Mouse (Mus musculus) lung, embryonic 14.5 days (tissue): ENCODE results near the gene Opn3. TPM values are rescaled to one million over a fixed set of nuclear protein-coding genes. Genes with fewer than 3 reads are reported as not detected.

Experiments
- ATAC-seq: fragments of 200-750 bp; cut with Nextera tagmentation; 2 replicates; pipeline ENCODE4 v1.8.0; 2017; ENCODE audit warnings: mild to moderate bottlenecking, moderate TSS enrichment, moderate library complexity; ENCODE audit not compliant: insufficient read depth
- DNase-seq: peaks from one replicate; pipeline ENCODE4 v3.0.0-alpha.2; 2015
- H3K27ac ChIP-seq: fragments of 300-500 bp; sonication (generic); 2 replicates; pipeline ENCODE4 v1.5.1; 2014; ENCODE audit warnings: low read depth, mild to moderate bottlenecking, moderate library complexity
- H3K27me3 ChIP-seq: fragments of 300-500 bp; sonication (generic); 2 replicates; pipeline ENCODE4 v1.6.1; 2014; ENCODE audit warnings: low read length, control low read depth; ENCODE audit not compliant: insufficient read depth
- H3K36me3 ChIP-seq: fragments of 300-500 bp; sonication (generic); 2 replicates; pipeline ENCODE4 v1.6.1; 2014; ENCODE audit warnings: control low read depth; ENCODE audit not compliant: insufficient read depth
- H3K4me1 ChIP-seq: fragments of 300-500 bp; sonication (generic); 2 replicates; pipeline ENCODE4 v1.6.1; 2014; ENCODE audit warnings: antibody characterized with exemption, control low read depth; ENCODE audit not compliant: insufficient read depth
- H3K4me2 ChIP-seq: fragments of 300-500 bp; sonication (generic); 2 replicates; pipeline ENCODE4 v1.6.1; 2014; ENCODE audit warnings: mild to moderate bottlenecking
- H3K4me3 ChIP-seq: fragments of 300-500 bp; sonication (generic); 2 replicates; pipeline ENCODE4 v1.5.1; 2014; ENCODE audit warnings: low read depth, low read length
- H3K9ac ChIP-seq: fragments of 300-500 bp; sonication (generic); 2 replicates; pipeline ENCODE4 v1.6.1; 2014
- H3K9me3 ChIP-seq: fragments of 300-500 bp; sonication (generic); 2 replicates; pipeline ENCODE4 v1.6.1; 2016; ENCODE audit warnings: low read depth, low read length, control low read depth
- CTCF ChIP-seq: IDR thresholded peaks from 2 replicates; pipeline ENCODE4 v1.5.1; 2016; ENCODE audit warnings: antibody characterized with exemption, low read depth
- WGBS: fragments of 180-500 bp; shearing (Covaris S2); extraction: QIAGEN DNeasy Blood & Tissue Kit; methylation state at CpG from one replicate; pipeline ENCODE4 v1.1.7; 2014; 5-methylcytosine and 5-hydroxymethylcytosine counted together
- polyA plus RNA-seq: library from polyadenylated mRNA; unstranded; fragments of >200 nt; fragmentation: Nextera tagmentation; extraction: Ambion mirVana; gene quantifications from 2 replicates; pipeline ENCODE4 v1.2.1, GENCODE M21; 2014

The Opn3 gene
- 4.9 and 5.4 TPM in 2 replicates for polyA plus RNA-seq

GRCm38 (mm10) chr1:175692246-175692996, at the start of gene Opn3, which contains the start of gene Chml:
Gene Opn3 (minus strand): TSS chr1:175692776.
Gene Chml (minus strand): TSS chr1:175692901.
- TF ChIP-seq CTCF: no peak
- no peaks in the 10 kb centered on the region for H3K27me3 ChIP-seq
- no peaks in the 10 kb centered on the region for H3K4me1 ChIP-seq
- peak within 1 kb of the TSS; percentile 72 for H3K4me3 ChIP-seq
- WGBS: 1% methylated on average over 66 of the region's 73 CpGs
- peak within 1 kb of the TSS; percentile 83 for H3K27ac ChIP-seq
- DNase-seq (peak; percentile 99), ATAC-seq (peak; percentile 98)
- peak within 1 kb of the TSS; percentile 79 for H3K9ac ChIP-seq
- H3K4me2 ChIP-seq: peak within 1 kb of the TSS; percentile 88
- no peaks in the 10 kb centered on the region for H3K9me3 ChIP-seq
- 0 out of 2 replicates have a peak, but pooled peaks cover 3% of the 10 kb centered on the region for H3K36me3 ChIP-seq

DNA sequence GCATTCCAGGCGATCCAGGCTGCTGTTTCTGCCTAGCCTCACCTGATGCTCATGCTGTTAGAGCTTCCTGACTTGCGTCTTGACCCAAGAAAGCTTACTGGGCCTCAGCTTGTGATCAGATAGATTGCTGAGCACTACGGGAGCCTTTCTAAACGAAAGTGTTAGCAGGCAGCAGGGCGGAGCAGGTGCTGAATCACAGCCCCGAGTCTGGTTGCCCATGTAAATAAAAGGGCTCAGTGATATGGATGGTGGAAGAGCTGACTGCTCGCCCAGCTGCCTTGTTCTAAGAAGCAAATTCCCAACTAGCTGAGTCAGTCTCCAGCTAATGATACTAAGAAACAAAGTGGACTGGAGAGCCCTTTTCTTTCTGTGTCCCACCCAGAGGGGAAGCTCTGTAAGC, 33.2 kb upstream of the Opn3 start:
- H3K36me3 ChIP-seq: no peaks in the 10 kb centered on the region
- H3K4me3 ChIP-seq: no peak overlapping the region
- no peak overlapping the region for H3K9ac ChIP-seq
- ATAC-seq (no peak), DNase-seq (peak; percentile 5)
- no peaks in the 10 kb centered on the region for H3K27me3 ChIP-seq
- 25% methylated on average over 7 of the region's 7 CpGs for WGBS
- H3K9me3 ChIP-seq: no peaks in the 10 kb centered on the region
- no peak for TF ChIP-seq CTCF
- H3K27ac ChIP-seq: no peak overlapping the region
- H3K4me1 ChIP-seq: no peaks in the 10 kb centered on the region
- no peak overlapping the region for H3K4me2 ChIP-seq

- Histone ChIP-seq H3K4me2 (no peak overlapping the region), H3K27me3 (no peaks in the 10 kb centered on the region), H3K4me1 (no peaks in the 10 kb centered on the region), H3K27ac (no peak overlapping the region), H3K9ac (no peak overlapping the region), H3K9me3 (no peaks in the 10 kb centered on the region), H3K4me3 (no peak overlapping the region), H3K36me3 (no peaks in the 10 kb centered on the region)
- WGBS: 82% methylated on average over 9 of the region's 9 CpGs
- ATAC-seq (no peak), DNase-seq (no peak)
- no peak for TF ChIP-seq CTCF
Observed at GRCm38 (mm10) chr1:175716832-175717231, 24.3 kb upstream of the Opn3 start.

DNA sequence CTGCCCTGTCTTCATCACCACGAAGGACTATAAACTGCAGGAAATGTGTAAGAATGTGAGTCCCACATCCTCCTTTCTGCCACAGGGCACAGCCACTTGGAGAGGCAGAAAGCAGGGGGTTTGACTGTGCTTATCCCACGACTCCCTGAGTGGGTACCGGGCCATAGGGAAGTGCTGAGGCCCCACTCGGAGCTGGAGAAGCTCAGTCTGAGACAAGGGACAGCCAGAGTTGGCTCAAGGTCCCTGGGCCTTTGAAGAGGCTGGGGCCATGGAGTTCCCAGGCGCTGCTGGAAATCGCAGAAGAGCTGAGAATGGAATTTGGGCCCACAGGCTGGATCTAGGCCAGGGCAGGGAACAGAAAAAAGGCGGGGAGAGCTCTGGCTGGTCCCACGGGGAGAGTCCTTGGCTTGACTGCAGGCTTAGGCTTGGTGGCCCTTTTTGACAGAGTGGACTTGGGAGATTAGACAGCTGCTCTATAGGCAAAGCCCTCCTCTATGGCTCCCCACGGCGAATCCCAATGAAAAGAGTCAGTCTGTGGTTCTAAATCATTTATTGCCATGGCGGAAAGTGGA, 19.8 kb upstream of the Opn3 start:
- WGBS: 69% methylated on average over 11 of the region's 11 CpGs
- H3K27ac ChIP-seq: no peak overlapping the region
- no peaks in the 10 kb centered on the region for H3K36me3 ChIP-seq
- H3K4me1 ChIP-seq: no peaks in the 10 kb centered on the region
- DNase-seq: peak; percentile 50
- H3K4me3 ChIP-seq: no peak overlapping the region
- H3K9ac ChIP-seq: no peak overlapping the region
- H3K4me2 ChIP-seq: no peak overlapping the region
- no peaks in the 10 kb centered on the region for H3K9me3 ChIP-seq
- H3K27me3 ChIP-seq: no peaks in the 10 kb centered on the region
- no peak for TF ChIP-seq CTCF
- peak; percentile 78; the same call in 1 of the 2 replicates for ATAC-seq

- no peak overlapping the region for H3K4me3 ChIP-seq
- H3K27me3 ChIP-seq: no peaks in the 10 kb centered on the region
- no peak for TF ChIP-seq CTCF
- no peaks in the 10 kb centered on the region for H3K9me3 ChIP-seq
- no peak for ATAC-seq
- no peak overlapping the region for H3K9ac ChIP-seq
- H3K4me2 ChIP-seq: no peak overlapping the region
- peak; percentile 17 for DNase-seq
- H3K36me3 ChIP-seq: no peaks in the 10 kb centered on the region
- H3K27ac ChIP-seq: no peak overlapping the region
- no peaks in the 10 kb centered on the region for H3K4me1 ChIP-seq
Observed at GRCm38 (mm10) chr1:175708013-175708412, 15.4 kb upstream of the Opn3 start.

- Histone ChIP-seq H3K36me3 (no peaks in the 10 kb centered on the region), H3K9ac (no peak overlapping the region), H3K4me1 (no peaks in the 10 kb centered on the region), H3K9me3 (no peaks in the 10 kb centered on the region), H3K27ac (no peak overlapping the region), H3K4me3 (no peak overlapping the region), H3K27me3 (no peaks in the 10 kb centered on the region), H3K4me2 (no peak overlapping the region)
- no peak for DNase-seq
- no peak for ATAC-seq
- TF ChIP-seq CTCF: no peak
- WGBS: 70% methylated on average over 5 of the region's 5 CpGs
Observed at GRCm38 (mm10) chr1:175707599-175707998, 15.0 kb upstream of the Opn3 start.

DNA sequence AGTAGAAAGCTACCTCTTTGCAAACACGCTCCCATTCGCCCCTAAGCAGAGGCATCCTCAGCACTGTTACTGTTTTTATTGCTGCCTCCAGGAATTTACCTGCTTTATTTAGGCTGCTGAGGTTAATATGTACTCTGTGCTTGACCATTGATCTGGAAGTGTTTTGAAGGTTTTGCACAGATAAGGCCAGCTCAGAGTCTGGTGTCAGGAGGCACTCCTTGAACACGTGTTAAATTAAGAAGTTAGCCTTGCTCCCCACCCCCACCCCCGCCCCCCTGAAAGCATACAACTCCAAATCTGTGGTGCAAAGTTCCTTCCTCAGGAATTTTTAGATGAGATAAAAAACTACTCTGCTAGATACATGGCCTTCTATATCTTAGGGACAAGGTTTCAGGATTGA, 8.6 kb upstream of the Opn3 start:
- Histone ChIP-seq H3K27me3 (no peaks in the 10 kb centered on the region), H3K4me3 (no peak overlapping the region), H3K4me2 (no peak overlapping the region), H3K9ac (no peak overlapping the region), H3K4me1 (no peaks in the 10 kb centered on the region), H3K36me3 (no peaks in the 10 kb centered on the region), H3K9me3 (no peaks in the 10 kb centered on the region), H3K27ac (no peak overlapping the region)
- no peak for DNase-seq
- TF ChIP-seq CTCF: no peak
- ATAC-seq: no peak
- WGBS: 58% methylated on average over 4 of the region's 4 CpGs
